Mouse (Mus musculus) lung, embryonic 16.5 days (tissue): ENCODE measurements around the gene Dip2b. TPM values are rescaled to one million over a fixed set of nuclear protein-coding genes. Genes with fewer than 3 reads are reported as not detected.

Experiments used
- ATAC-seq: fragments of 200-750 bp; cut with Nextera tagmentation; 2 replicates; pipeline ENCODE4 v1.8.0; 2017; ENCODE audit warnings: low read depth, mild to moderate bottlenecking, moderate library complexity
- H3K27ac ChIP-seq: fragments of 300-500 bp; sonication (generic); 2 replicates; pipeline ENCODE4 v1.5.1; 2014; ENCODE audit warnings: mild to moderate bottlenecking, control low read depth, low read length
- H3K27me3 ChIP-seq: fragments of 300-500 bp; sonication (generic); 2 replicates; pipeline ENCODE4 v1.6.1; 2014; ENCODE audit warnings: low read depth, low read length, mixed read lengths; ENCODE audit not compliant: control insufficient read depth, insufficient read depth
- H3K36me3 ChIP-seq: fragments of 300-500 bp; sonication (generic); 2 replicates; pipeline ENCODE4 v1.6.1; 2014; ENCODE audit warnings: low read length; ENCODE audit not compliant: control insufficient read depth, insufficient read depth
- H3K4me1 ChIP-seq: fragments of 300-500 bp; sonication (generic); replicated peaks from 2 replicates; pipeline ENCODE4 v1.6.1; 2014; ENCODE audit warnings: low read length, mixed read lengths; ENCODE audit not compliant: control insufficient read depth, insufficient read depth
- H3K4me2 ChIP-seq: fragments of 300-500 bp; sonication (generic); 2 replicates; pipeline ENCODE4 v1.6.1; 2014; ENCODE audit warnings: low read depth, low read length, control low read depth
- H3K4me3 ChIP-seq: fragments of 300-500 bp; sonication (generic); 2 replicates; pipeline ENCODE4 v1.5.1; 2014; ENCODE audit warnings: mild to moderate bottlenecking, low read length, control low read depth
- H3K9ac ChIP-seq: fragments of 300-500 bp; sonication (generic); 2 replicates; pipeline ENCODE4 v1.6.1; 2014; ENCODE audit warnings: low read length, control low read depth
- H3K9me3 ChIP-seq: fragments of 300-500 bp; sonication (generic); 2 replicates; pipeline ENCODE4 v1.6.1; 2016; ENCODE audit warnings: low read length; ENCODE audit not compliant: control insufficient read depth
- WGBS: fragments of 180-500 bp; shearing (Covaris S2); extraction: QIAGEN DNeasy Blood & Tissue Kit; methylation state at CpG from one replicate; pipeline ENCODE4 v1.1.7; 2014; 5-methylcytosine and 5-hydroxymethylcytosine counted together
- polyA plus RNA-seq: library from polyadenylated mRNA; unstranded; fragments of >200 nt; fragmentation: Nextera tagmentation; extraction: Ambion mirVana; gene quantifications from 2 replicates; pipeline ENCODE4 v1.2.1, GENCODE M21; 2015

Dip2b gene
- polyA plus RNA-seq, 1 experiment from 2014 or later = 10.4 TPM

DNA sequence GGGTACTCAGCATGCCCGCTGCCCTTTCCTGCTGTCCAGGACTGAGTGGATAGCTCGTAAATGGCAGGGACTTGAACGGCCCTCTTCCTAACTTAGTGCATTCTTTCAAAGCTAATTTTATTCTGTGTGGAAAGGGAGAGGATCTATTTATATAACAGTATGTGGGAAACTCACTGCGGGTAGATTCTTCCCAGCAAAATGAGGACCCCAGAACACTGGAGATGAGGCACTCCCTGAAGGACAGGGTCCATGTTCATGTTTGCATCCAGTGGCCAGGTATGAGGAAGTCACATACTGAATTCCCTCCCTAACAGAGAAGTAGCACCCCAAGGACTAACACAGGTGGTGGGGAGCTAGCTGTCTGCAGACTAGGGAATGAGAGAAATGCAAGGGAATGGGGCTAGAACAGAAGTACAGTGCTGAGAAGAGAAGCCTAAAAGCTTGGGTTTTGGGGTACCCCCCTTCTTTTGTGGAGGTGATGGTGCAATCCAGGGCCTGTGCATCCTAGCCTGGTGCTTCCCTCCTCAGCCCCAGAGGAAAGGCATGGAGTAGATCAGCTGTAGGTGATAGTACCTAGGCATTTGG, 164.1 kb downstream of the Dip2b start:
- H3K36me3 ChIP-seq = peaks cover 15% of the 10 kb centered on the region
- no peak overlapping the region for H3K4me2 ChIP-seq
- no peak overlapping the region for H3K9ac ChIP-seq
- no peaks in the 10 kb centered on the region for H3K9me3 ChIP-seq
- ATAC-seq = no peak
- H3K27me3 ChIP-seq = no peaks in the 10 kb centered on the region
- 80% methylated on average over 4 of the region's 4 CpGs for WGBS
- H3K27ac ChIP-seq = no peak overlapping the region
- H3K4me3 ChIP-seq = no peak overlapping the region
- H3K4me1 ChIP-seq = no peaks in the 10 kb centered on the region

GRCm38 (mm10) chr15:100204574-100204973, 166.1 kb downstream of the Dip2b start:
- Histone ChIP-seq H3K9ac (no peak overlapping the region), H3K27me3 (no peaks in the 10 kb centered on the region), H3K36me3 (peaks cover 21% of the 10 kb centered on the region), H3K4me1 (no peaks in the 10 kb centered on the region), H3K4me3 (no peak overlapping the region), H3K27ac (no peak overlapping the region), H3K4me2 (no peak overlapping the region), H3K9me3 (no peaks in the 10 kb centered on the region)
- WGBS = 60% methylated on average over 1 of the region's 1 CpGs
- no peak for ATAC-seq

DNA sequence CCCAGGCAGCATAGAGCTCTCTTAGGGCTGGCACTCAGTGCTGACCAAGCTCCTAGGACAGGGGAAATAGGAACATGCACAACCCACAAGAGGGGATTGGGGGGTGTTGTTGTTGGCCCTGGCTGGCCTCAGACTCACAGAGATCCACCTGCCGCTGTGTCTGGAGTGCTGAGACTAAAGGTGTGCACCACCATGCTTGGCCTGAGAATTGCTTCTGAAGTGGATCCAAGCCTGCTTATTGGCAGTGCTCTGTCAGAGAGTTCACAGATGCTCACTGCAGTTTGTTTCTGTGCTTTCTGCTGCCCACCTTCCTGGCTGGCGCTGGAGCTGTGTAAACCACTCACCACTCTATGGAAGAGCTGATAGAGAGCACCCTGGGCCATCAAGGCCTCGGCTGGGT, 171.5 kb downstream of the Dip2b start:
- H3K27ac ChIP-seq = no peak overlapping the region
- no peaks in the 10 kb centered on the region for H3K4me1 ChIP-seq
- peaks cover 34% of the 10 kb centered on the region for H3K36me3 ChIP-seq
- H3K9me3 ChIP-seq = no peaks in the 10 kb centered on the region
- H3K4me3 ChIP-seq = no peak overlapping the region
- H3K4me2 ChIP-seq = no peak overlapping the region
- H3K9ac ChIP-seq = no peak overlapping the region
- no peaks in the 10 kb centered on the region for H3K27me3 ChIP-seq
- ATAC-seq = no peak
- WGBS = 99% methylated on average over 3 of the region's 3 CpGs

DNA sequence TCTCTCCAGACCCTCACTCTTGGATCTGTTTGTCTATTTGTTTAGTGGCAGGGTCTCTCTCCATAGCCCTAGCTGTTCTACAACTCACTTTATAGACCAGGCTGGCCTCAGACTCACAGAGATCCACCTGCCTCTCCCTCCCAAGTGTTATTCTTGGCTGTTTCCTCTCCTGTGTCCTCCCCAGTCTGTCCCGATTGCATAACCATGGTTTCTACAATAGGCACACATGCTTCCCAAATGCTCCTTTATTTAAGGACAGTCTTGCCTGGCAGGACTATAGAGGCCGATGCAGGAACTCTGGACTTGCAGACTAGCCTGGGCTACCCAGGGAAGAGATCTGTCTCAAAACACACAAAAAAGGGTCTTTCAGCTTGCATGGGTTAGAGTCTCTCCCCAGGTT, 174.9 kb downstream of the Dip2b start:
- H3K36me3 ChIP-seq = peaks cover 31% of the 10 kb centered on the region
- ATAC-seq = no peak
- H3K4me2 ChIP-seq = no peak overlapping the region
- H3K4me1 ChIP-seq = no peaks in the 10 kb centered on the region
- no peak overlapping the region for H3K27ac ChIP-seq
- no peaks in the 10 kb centered on the region for H3K9me3 ChIP-seq
- H3K27me3 ChIP-seq = no peaks in the 10 kb centered on the region
- no peak overlapping the region for H3K9ac ChIP-seq
- H3K4me3 ChIP-seq = no peak overlapping the region
- 89% methylated on average over 2 of the region's 2 CpGs for WGBS

DNA sequence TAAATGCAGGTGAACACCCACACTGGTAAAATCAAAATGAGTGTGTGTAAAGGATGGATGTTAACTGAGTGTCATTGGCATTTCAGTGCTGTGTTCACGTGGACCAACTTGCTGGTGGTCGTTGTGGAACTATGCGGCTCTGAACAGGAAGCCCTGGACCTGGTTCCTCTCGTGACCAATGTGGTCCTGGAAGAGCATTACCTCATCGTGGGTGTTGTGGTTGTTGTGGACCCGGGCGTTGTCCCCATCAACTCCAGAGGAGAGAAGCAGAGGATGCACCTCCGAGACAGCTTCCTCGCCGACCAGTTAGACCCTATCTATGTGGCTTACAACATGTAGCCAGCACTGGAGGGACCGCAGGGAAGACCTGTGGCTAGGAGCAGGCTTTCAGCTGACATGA, 176.6 kb downstream of the Dip2b start:
- Histone ChIP-seq H3K9me3 (no peaks in the 10 kb centered on the region), H3K4me1 (no peaks in the 10 kb centered on the region), H3K9ac (no peak overlapping the region), H3K27me3 (no peaks in the 10 kb centered on the region), H3K27ac (no peak overlapping the region), H3K4me3 (no peak overlapping the region), H3K4me2 (no peak overlapping the region), H3K36me3 (peaks cover 23% of the 10 kb centered on the region)
- ATAC-seq = no peak
- 92% methylated on average over 11 of the region's 11 CpGs for WGBS

GRCm38 (mm10) chr15:100216173-100216572, 177.7 kb downstream of the Dip2b start:
- Histone ChIP-seq H3K4me2 (no peak overlapping the region), H3K9me3 (no peaks in the 10 kb centered on the region), H3K36me3 (peaks cover 13% of the 10 kb centered on the region), H3K27me3 (no peaks in the 10 kb centered on the region), H3K9ac (no peak overlapping the region), H3K4me3 (no peak overlapping the region), H3K27ac (no peak overlapping the region), H3K4me1 (no peaks in the 10 kb centered on the region)
- WGBS = 93% methylated on average over 9 of the region's 9 CpGs
- ATAC-seq = no peak

GRCm38 (mm10) chr15:100218018-100218417, 179.6 kb downstream of the Dip2b start:
- Histone ChIP-seq H3K9ac (no peak overlapping the region), H3K4me1 (no peaks in the 10 kb centered on the region), H3K9me3 (peaks cover 5% of the 10 kb centered on the region), H3K36me3 (peaks cover 5% of the 10 kb centered on the region), H3K4me2 (no peak overlapping the region), H3K27me3 (no peaks in the 10 kb centered on the region), H3K27ac (no peak overlapping the region), H3K4me3 (no peak overlapping the region)
- no peak for ATAC-seq
- WGBS = 93% methylated on average over 3 of the region's 3 CpGs

DNA sequence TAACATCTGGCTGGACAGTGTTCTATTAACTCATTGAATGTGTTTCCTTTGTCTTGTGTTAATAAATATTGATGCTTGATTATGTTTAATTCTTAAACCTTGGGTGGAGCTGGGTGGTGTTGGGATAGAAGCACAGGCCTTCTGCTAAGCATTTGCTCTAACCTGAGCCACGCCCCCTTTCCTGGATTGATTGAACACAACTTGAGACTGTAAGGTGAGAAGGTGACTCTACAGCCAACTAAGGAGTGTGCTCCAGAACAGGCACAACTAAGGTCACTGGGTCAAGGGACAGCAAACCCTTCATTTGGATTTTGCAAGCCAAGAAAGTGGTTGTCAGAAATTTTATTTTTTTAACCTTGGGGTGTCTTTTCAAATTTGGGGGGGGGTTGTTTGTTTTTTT, 180.9 kb downstream of the Dip2b start:
- no peak overlapping the region for H3K9ac ChIP-seq
- no peaks in the 10 kb centered on the region for H3K4me1 ChIP-seq
- WGBS = 37% methylated on average over 1 of the region's 1 CpGs
- H3K36me3 ChIP-seq = peaks cover 9% of the 10 kb centered on the region
- H3K27ac ChIP-seq = no peak overlapping the region
- ATAC-seq = no peak
- no peak overlapping the region for H3K4me3 ChIP-seq
- H3K9me3 ChIP-seq = peaks cover 10% of the 10 kb centered on the region
- no peaks in the 10 kb centered on the region for H3K27me3 ChIP-seq
- H3K4me2 ChIP-seq = no peak overlapping the region

DNA sequence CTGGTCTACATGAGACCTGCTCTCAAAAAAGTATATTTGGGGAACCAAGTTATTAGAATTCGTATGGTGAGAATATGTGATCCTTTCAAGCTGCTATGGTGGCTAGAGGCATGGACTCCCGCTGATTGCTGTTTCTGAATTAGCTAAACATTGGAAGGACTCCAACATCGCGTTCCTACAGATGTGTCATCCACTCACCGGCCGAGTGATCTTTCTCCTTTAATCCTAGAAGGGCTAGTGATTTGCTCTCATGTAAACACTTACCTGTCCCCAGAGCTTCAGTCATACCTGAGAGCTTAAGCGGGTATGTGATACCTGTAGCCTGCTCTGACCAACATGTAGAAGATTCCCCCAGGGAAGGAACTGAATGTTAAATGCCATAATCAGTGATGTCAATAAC, 182.5 kb downstream of the Dip2b start:
- no peaks in the 10 kb centered on the region for H3K27me3 ChIP-seq
- WGBS = 49% methylated on average over 7 of the region's 7 CpGs
- ATAC-seq = no peak

GRCm38 (mm10) chr15:100225381-100225780, 186.9 kb downstream of the Dip2b start:
- ATAC-seq = no peak
- no peak overlapping the region for H3K4me2 ChIP-seq
- no peak overlapping the region for H3K4me3 ChIP-seq
- no peak overlapping the region for H3K9ac ChIP-seq
- no peaks in the 10 kb centered on the region for H3K27me3 ChIP-seq
- H3K4me1 ChIP-seq = peaks cover 14% of the 10 kb centered on the region
- peaks cover 10% of the 10 kb centered on the region for H3K9me3 ChIP-seq
- H3K36me3 ChIP-seq = 0 out of 2 replicates have a peak, but pooled peaks cover 6% of the 10 kb centered on the region
- H3K27ac ChIP-seq = no peak overlapping the region
- 83% methylated on average over 4 of the region's 4 CpGs for WGBS

More for the DNA sequence above, 182.5 kb downstream of the Dip2b start:
- H3K9ac ChIP-seq = no peak overlapping the region
- peaks cover 10% of the 10 kb centered on the region for H3K9me3 ChIP-seq
- peaks cover under 1% of the 10 kb centered on the region; the same call in 1 of the 2 replicates for H3K4me1 ChIP-seq
- no peak overlapping the region for H3K4me2 ChIP-seq
- no peak overlapping the region for H3K27ac ChIP-seq
- no peak overlapping the region for H3K4me3 ChIP-seq
- H3K36me3 ChIP-seq = peaks cover 6% of the 10 kb centered on the region; the same call in 1 of the 2 replicates
